Mouse (Mus musculus): ENCODE measurements around the gene Tmem255b.

DNA sequence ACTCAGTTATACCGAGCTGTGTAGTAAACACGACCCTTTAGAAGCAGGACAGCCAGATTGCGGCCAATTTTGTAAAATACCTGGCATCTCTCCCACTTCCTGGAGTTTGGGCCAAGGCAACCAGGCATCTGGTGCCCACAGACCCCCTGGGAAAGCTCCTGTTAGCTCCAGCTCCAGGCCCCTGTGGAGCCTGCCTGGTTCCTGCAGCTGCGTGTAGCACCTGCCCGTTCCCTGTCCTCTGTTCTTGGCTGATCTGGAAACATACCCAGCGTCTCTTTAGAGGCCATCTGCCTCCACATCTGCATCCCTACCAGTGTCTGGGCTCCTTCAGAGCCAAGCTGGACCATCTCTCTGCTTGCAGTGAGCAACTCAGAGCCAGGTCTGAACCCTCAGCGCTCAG is 4.6 kb upstream of the Tmem255b start:
- no peak for TF ChIP-seq NANOG (IDR thresholded peaks at IDR 0.05; ENCODE audit: borderline replicate concordance, low read length)
- no peak for TF ChIP-seq CTCF (conservative IDR thresholded peaks at IDR 0.05; ENCODE audit: low read length)

All from E14TG2a.4 (cell line).